Mouse (Mus musculus) heart, embryonic 15.5 days (tissue): ENCODE results near the gene Tnpo1. TPM values are rescaled to one million over a fixed set of nuclear protein-coding genes. Genes with fewer than 3 reads are reported as not detected.
A peak's percentile ranks its signal among the peaks of the same experiment; 100 is the strongest.

Source experiments
- ATAC-seq: fragments of 200-750 bp; cut with Nextera tagmentation; replicated peaks from 2 replicates; pipeline ENCODE4 v1.8.0; 2017; ENCODE audit warnings: low read depth, moderate TSS enrichment; ENCODE audit not compliant: insufficient number of reproducible peaks, insufficient read depth, low FRiP score
- H3K27ac ChIP-seq: fragments of 300-500 bp; sonication (generic); 2 replicates; pipeline ENCODE4 v1.5.1; 2015; ENCODE audit warnings: mild to moderate bottlenecking, inconsistent platforms
- H3K27me3 ChIP-seq: fragments of 300-500 bp; sonication (generic); 2 replicates; pipeline ENCODE4 v1.6.1; 2015; ENCODE audit warnings: inconsistent platforms
- H3K36me3 ChIP-seq: fragments of 300-500 bp; sonication (generic); 2 replicates; pipeline ENCODE4 v1.6.1; 2015; ENCODE audit warnings: mild to moderate bottlenecking, inconsistent platforms
- H3K4me1 ChIP-seq: fragments of 300-500 bp; sonication (generic); replicated peaks from 2 replicates; pipeline ENCODE4 v1.6.1; 2015; ENCODE audit warnings: inconsistent platforms
- H3K4me2 ChIP-seq: fragments of 300-500 bp; sonication (generic); 2 replicates; pipeline ENCODE4 v1.6.1; 2015; ENCODE audit warnings: inconsistent platforms, mild to moderate bottlenecking, moderate library complexity
- H3K4me3 ChIP-seq: fragments of 300-500 bp; sonication (generic); 2 replicates; pipeline ENCODE4 v1.5.1; 2015; ENCODE audit warnings: mild to moderate bottlenecking, inconsistent platforms
- H3K9ac ChIP-seq: fragments of 300-500 bp; sonication (generic); 2 replicates; pipeline ENCODE4 v1.6.1; 2015; ENCODE audit warnings: mild to moderate bottlenecking, inconsistent platforms
- H3K9me3 ChIP-seq: fragments of 300-500 bp; sonication (generic); replicated peaks from 2 replicates; pipeline ENCODE4 v1.6.1; 2016; ENCODE audit warnings: inconsistent platforms
- WGBS: fragments of 180-500 bp; shearing (Covaris S2); methylation state at CpG from one replicate; pipeline ENCODE4 v1.1.7; 2015; ENCODE audit warnings: mixed read lengths; 5-methylcytosine and 5-hydroxymethylcytosine counted together
- polyA plus RNA-seq: library from polyadenylated mRNA; unstranded; fragments of >200 nt; fragmentation: Nextera tagmentation; extraction: Ambion mirVana; gene quantifications from 2 replicates; pipeline ENCODE4 v1.2.1, GENCODE M21; 2015

Tnpo1 gene
- polyA plus RNA-seq, 1 experiment from 2014 or later: 36.4 TPM

DNA sequence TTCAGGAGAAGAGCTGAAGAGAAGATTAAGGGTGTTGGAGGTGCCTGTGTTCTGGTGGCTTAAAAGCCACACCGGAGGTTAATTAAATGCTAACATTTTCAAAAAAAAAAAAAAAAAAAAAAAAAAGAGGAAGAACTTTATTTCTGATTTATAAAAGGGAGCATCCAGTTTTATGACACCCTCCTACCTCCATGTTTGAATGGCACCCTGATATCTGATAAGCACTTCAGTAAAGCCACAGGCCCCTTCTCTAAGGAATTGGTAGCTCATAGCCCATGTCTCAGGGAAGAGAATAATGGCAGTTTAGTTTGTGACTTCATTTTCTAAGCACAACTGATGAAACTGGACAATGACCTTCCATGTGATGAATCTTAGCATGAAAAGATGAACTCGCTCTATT, 21.6 kb downstream of the Tnpo1 start:
- Histone ChIP-seq H3K36me3 (peaks cover 12% of the 10 kb centered on the region; the same call in 1 of the 2 replicates), H3K9me3 (no peaks in the 10 kb centered on the region), H3K27ac (no peak overlapping the region), H3K4me3 (no peak overlapping the region), H3K4me2 (no peak overlapping the region), H3K4me1 (peaks cover 6% of the 10 kb centered on the region), H3K9ac (no peak overlapping the region), H3K27me3 (no peaks in the 10 kb centered on the region)
- 97% methylated on average over 2 of the region's 2 CpGs for WGBS
- ATAC-seq: no peak

DNA sequence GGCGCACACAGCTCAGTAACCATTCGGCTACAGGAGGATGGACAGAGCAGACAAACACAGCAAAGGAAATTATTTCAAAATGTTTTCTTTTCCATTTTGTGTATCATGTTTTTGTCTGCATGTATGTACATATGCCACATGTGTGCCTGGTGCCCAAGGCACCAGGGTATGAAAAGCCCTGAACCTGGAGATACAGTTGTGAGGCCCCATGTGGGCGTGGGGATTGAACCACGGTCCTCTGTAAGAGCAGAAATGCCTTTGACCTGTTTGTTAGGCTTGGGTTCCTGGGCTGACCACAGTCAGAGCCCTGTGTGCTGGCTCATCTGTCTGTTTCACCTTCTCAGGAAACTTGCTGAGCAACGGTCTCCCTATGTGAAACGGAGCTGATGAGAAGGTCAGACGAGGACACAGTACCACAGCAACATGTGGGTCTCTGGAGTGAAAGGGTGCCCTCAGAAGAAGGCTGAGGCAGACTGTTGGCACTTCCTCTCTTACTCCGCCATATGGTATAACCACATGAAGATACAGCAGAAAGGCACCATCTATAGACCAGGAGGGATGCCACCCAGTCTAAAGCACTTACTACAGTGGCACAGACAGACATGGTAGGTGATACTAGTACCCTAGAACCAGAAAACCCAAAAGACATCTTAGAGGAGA, 23.7 kb downstream of the Tnpo1 start:
- 91% methylated on average over 8 of the region's 8 CpGs for WGBS
- ATAC-seq: no peak
- H3K27me3 ChIP-seq: no peaks in the 10 kb centered on the region
- H3K9me3 ChIP-seq: no peaks in the 10 kb centered on the region
- H3K27ac ChIP-seq: no peak overlapping the region
- H3K4me3 ChIP-seq: no peak overlapping the region
- no peak overlapping the region for H3K9ac ChIP-seq
- no peak overlapping the region for H3K4me2 ChIP-seq
- H3K36me3 ChIP-seq: peaks cover 12% of the 10 kb centered on the region; the same call in 1 of the 2 replicates
- H3K4me1 ChIP-seq: peaks cover 6% of the 10 kb centered on the region

DNA sequence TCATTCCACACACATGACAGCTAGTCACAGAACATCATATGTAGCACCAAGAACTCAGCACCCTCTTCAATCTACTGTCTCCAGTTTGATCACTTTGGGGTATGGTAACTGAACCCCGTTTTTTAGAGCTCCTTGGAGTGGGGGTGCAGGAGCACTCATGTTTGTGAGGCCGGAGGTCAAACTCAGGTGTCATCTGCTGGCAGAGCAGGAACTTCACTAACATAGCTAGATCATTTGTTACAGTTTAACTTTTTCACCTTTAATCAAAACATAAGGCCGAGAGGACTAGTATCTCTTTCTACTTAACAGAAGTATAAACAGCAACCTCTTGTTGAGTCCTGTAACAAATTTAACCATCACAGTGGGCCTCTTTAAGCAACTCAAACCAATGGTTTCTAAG, 26.6 kb downstream of the Tnpo1 start:
- H3K4me1 ChIP-seq: peaks cover 19% of the 10 kb centered on the region

DNA sequence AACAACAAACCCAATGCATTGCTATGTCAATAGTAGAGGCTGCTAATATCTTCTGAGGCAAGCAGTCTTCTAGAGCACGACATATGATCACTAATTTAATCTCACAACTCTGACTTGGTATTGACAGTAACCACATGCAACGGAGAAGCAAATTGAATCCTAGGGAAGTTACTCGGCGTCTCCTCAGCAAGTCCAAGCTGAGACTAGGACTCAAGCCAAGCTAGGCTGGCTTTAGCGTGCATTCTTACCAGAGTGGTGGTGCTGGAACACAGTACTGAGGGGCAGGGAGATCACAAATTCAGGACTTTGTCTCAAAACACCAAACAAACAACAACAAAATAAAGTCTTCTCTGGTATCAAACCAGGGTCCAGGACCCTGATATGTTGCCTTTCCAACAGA, 28.6 kb downstream of the Tnpo1 start:
- H3K36me3 ChIP-seq: no peaks in the 10 kb centered on the region
- 64% methylated on average over 5 of the region's 5 CpGs for WGBS
- H3K27ac ChIP-seq: no peak overlapping the region
- no peaks in the 10 kb centered on the region for H3K9me3 ChIP-seq
- peaks cover 28% of the 10 kb centered on the region for H3K4me1 ChIP-seq
- H3K4me2 ChIP-seq: no peak overlapping the region
- H3K27me3 ChIP-seq: no peaks in the 10 kb centered on the region
- no peak overlapping the region for H3K4me3 ChIP-seq
- H3K9ac ChIP-seq: no peak overlapping the region
- no peak for ATAC-seq

More for the DNA sequence above, 26.6 kb downstream of the Tnpo1 start:
- no peak overlapping the region for H3K9ac ChIP-seq
- no peak overlapping the region for H3K27ac ChIP-seq
- no peaks in the 10 kb centered on the region for H3K27me3 ChIP-seq
- peaks cover under 1% of the 10 kb centered on the region; the same call in 1 of the 2 replicates for H3K36me3 ChIP-seq
- no peak for ATAC-seq
- no peak overlapping the region for H3K4me3 ChIP-seq
- no peak overlapping the region for H3K4me2 ChIP-seq
- 81% methylated on average over 3 of the region's 3 CpGs for WGBS
- H3K9me3 ChIP-seq: no peaks in the 10 kb centered on the region

DNA sequence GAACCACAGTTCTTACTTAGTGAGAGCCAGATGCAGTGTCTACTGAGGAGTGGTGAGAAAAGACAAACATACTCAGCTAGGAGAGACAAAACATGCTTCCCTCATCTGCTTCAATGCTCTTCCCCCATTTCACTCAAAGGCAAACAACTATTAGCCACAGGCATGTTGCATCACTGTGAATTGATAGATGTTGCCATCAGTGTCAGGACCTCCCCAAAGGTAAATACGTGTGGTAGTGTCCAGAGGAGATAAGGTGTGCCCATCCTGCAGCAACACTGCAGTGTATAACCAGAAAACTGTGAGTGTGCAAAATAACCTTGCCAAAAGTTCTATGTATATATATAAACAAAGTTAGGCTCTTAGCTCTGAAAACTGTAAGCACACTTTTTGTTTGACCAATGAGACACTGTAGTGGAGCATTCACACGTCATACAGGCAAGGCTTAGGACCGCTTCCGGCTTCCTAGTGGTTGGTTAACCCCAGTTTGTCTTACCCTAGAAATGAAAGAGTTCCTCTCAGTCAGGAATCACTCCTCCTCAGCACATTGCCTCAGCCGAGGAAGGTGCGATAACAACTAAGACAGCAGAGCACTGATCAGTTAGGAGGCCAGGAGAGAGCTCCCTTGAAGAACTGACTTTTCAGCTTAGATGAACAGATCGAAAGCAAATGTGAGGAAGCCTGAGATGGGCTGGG, 29.6 kb downstream of the Tnpo1 start:
- no peak overlapping the region for H3K27ac ChIP-seq
- H3K9ac ChIP-seq: no peak overlapping the region
- no peak for ATAC-seq
- H3K27me3 ChIP-seq: no peaks in the 10 kb centered on the region
- no peaks in the 10 kb centered on the region for H3K9me3 ChIP-seq
- H3K4me2 ChIP-seq: no peak overlapping the region
- WGBS: 63% methylated on average over 7 of the region's 7 CpGs
- no peak overlapping the region for H3K4me3 ChIP-seq
- peaks cover 27% of the 10 kb centered on the region for H3K4me1 ChIP-seq
- H3K36me3 ChIP-seq: no peaks in the 10 kb centered on the region

DNA sequence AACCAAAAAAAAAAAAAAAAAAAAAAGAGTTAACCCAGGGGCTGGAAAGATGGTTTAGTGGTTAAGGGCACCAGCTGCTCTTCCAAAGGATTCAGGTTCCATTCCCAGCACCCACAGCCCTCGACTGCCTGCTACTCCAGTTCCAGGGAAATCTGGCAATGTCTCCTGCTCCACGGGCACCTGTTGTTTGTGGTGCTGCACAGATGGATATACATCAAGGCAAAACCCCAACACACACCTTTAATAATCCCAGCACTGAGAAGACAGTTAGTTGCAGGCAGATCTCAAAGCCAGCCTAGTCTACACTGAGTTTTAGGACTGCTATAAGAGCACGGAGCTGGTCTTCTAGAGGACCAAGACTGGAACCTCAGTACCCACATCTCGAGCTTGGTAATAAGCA, 30.2 kb downstream of the Tnpo1 start:
- H3K9ac ChIP-seq: no peak overlapping the region
- WGBS: 87% methylated on average over 4 of the region's 4 CpGs
- no peak for ATAC-seq
- no peaks in the 10 kb centered on the region for H3K27me3 ChIP-seq
- H3K36me3 ChIP-seq: no peaks in the 10 kb centered on the region
- H3K9me3 ChIP-seq: no peaks in the 10 kb centered on the region
- no peak overlapping the region for H3K4me2 ChIP-seq
- peaks cover 33% of the 10 kb centered on the region for H3K4me1 ChIP-seq
- no peak overlapping the region for H3K4me3 ChIP-seq
- no peak overlapping the region for H3K27ac ChIP-seq

DNA sequence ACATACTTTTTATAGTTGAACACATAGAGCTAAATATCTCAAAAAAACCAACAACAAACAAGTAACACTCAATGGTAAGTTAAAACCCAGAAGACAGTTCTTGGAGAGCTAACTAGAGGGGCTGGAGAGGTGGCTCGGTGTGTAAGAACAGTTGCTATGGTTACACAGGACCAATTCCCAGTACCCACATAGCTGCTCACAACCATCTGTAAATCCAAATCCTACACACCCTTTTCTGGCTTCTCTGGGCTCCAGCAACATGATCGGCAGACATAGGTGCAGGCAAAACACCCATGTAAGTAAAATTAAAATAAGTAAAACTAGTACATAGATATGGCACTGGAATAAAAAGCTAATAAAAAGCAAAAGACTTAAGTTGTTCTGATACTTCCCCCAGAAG, 31.3 kb downstream of the Tnpo1 start:
- H3K36me3 ChIP-seq: no peaks in the 10 kb centered on the region
- no peak overlapping the region for H3K4me3 ChIP-seq
- H3K9ac ChIP-seq: no peak overlapping the region
- ATAC-seq: no peak
- H3K4me2 ChIP-seq: no peak overlapping the region
- WGBS: 71% methylated on average over 2 of the region's 2 CpGs
- H3K9me3 ChIP-seq: no peaks in the 10 kb centered on the region
- no peaks in the 10 kb centered on the region for H3K27me3 ChIP-seq
- no peak overlapping the region for H3K27ac ChIP-seq
- peaks cover 37% of the 10 kb centered on the region for H3K4me1 ChIP-seq

DNA sequence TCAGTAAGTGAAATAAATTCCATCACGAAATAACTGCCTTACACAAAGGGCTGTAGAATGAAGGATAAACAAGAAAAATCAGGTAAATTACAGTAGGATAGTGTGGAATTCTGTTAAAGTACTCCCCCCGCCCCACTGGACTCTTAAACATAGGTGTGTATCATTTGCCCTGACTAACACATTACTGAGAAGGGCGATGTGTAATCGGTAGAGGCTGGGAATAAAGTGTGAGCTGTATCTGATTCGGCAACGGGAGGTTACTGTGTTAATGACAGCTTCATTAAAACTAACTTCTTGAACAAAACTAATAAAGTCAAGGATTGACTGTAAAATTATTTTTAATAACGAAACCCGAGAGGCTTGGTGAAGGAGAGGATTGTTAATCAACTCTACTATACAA, 34.7 kb downstream of the Tnpo1 start:
- H3K27me3 ChIP-seq: no peaks in the 10 kb centered on the region
- peak overlapping the region; percentile 98 for H3K27ac ChIP-seq
- H3K4me3 ChIP-seq: peak overlapping the region; percentile 92
- H3K4me1 ChIP-seq: peaks cover 37% of the 10 kb centered on the region
- H3K4me2 ChIP-seq: peak overlapping the region; percentile 71
- H3K36me3 ChIP-seq: peaks cover 16% of the 10 kb centered on the region; the same call in 1 of the 2 replicates
- H3K9me3 ChIP-seq: no peaks in the 10 kb centered on the region
- 25% methylated on average over 8 of the region's 8 CpGs for WGBS
- H3K9ac ChIP-seq: no peak overlapping the region; the same call in 1 of the 2 replicates
- no peak for ATAC-seq

DNA sequence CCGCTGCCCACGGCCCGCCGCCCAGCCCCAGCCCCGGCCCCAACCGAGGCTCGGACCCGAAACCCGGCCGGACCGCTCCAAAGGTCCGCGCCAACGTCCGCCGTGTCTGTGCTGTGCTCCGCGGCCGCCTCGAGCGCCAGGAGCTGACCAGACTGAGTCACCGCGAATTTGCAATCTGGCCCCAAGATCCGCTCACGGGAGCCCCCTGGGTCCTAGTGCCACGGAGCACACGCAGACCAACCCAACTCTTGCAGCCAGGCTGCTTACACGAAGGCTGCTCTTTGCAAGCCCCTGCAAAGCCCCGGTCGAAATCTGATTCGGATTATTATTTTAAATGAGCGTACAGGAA, 35.3 kb downstream of the Tnpo1 start:
- under 1% methylated on average over 32 of the region's 32 CpGs for WGBS
- ATAC-seq: peak; percentile 93
- Histone ChIP-seq H3K4me3 (peak overlapping the region; percentile 92), H3K9ac (peak overlapping the region; percentile 90), H3K27me3 (no peaks in the 10 kb centered on the region), H3K4me1 (peaks cover 32% of the 10 kb centered on the region), H3K4me2 (peak overlapping the region; percentile 71), H3K36me3 (peaks cover 22% of the 10 kb centered on the region; the same call in 1 of the 2 replicates), H3K27ac (peak overlapping the region; percentile 98), H3K9me3 (no peaks in the 10 kb centered on the region)

DNA sequence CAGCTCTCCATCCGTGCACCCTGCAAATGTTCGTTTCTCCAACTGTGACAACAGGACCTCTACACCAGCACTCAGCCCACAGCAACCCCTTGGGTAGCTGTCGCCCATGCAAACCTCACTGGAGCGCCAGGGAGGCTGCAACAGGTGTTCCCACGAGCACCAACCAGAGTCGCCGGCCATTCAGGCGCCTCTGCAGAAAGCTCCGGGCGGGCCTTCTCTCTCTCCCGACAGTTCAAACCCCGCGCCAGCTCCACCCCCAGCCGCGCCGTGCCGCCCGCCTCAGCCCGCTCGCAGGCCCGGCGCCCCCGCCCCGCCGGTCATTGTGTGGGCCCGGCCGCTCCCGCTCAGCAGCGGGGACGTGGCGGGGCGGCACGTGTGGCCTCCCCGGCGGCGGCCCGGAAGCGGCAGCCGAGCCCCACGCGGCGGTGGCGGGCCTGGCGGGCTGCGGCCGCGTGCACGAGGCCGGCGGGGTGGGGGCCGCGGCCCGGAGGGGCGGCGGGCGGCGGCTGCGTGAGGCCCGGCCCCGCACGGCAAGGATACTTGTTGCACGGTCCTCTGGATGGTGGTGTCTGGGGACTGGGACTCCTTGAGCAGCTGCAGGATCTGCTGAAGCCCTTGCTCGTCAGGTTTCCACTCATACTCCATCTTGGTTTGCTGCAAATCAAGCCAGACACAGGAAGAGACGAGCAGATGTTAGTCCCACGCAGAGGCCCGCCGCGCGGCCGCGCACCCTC, 35.9 kb downstream of the Tnpo1 start:
- WGBS: under 1% methylated on average over 69 of the region's 71 CpGs
- ATAC-seq: peak; percentile 72
- H3K4me3 ChIP-seq: peak overlapping the region; percentile 92

DNA sequence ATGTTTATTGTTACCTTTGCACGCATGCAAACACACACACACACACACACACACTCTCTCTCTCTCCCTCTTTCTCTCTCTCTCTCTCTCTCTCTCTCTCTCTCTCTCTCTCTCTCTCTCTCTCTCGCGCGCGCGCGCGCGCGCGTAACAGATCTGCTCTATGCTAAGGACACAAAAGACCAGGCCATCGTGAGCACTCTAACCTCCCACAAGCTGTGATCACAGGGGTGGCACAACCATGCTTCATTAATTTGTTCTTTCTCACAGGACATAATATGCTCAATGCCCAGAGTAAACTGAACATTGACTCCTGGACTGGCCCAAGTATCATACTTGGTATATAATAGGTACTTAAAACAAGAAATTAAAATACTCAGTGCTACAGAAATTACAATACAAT, 37.0 kb downstream of the Tnpo1 start:
- Histone ChIP-seq H3K27ac (no peak overlapping the region), H3K4me2 (0 out of 2 replicates have a peak overlapping the region, but pooled peaks have one; percentile 15), H3K27me3 (no peaks in the 10 kb centered on the region), H3K4me3 (no peak overlapping the region), H3K9ac (no peak overlapping the region), H3K9me3 (no peaks in the 10 kb centered on the region), H3K36me3 (peaks cover 37% of the 10 kb centered on the region), H3K4me1 (peaks cover 32% of the 10 kb centered on the region)
- no peak for ATAC-seq
- WGBS: 87% methylated on average over 11 of the region's 12 CpGs

More for the DNA sequence above, 35.9 kb downstream of the Tnpo1 start:
- Histone ChIP-seq H3K4me2 (peak overlapping the region; percentile 71), H3K9me3 (no peaks in the 10 kb centered on the region), H3K4me1 (peaks cover 32% of the 10 kb centered on the region), H3K9ac (peak overlapping the region; percentile 90), H3K27ac (peak overlapping the region; percentile 98), H3K36me3 (peaks cover 27% of the 10 kb centered on the region; the same call in 1 of the 2 replicates), H3K27me3 (no peaks in the 10 kb centered on the region)
